11 mouse cellular contexts compared by ENCODE assay signal in the genomic region with DNA sequence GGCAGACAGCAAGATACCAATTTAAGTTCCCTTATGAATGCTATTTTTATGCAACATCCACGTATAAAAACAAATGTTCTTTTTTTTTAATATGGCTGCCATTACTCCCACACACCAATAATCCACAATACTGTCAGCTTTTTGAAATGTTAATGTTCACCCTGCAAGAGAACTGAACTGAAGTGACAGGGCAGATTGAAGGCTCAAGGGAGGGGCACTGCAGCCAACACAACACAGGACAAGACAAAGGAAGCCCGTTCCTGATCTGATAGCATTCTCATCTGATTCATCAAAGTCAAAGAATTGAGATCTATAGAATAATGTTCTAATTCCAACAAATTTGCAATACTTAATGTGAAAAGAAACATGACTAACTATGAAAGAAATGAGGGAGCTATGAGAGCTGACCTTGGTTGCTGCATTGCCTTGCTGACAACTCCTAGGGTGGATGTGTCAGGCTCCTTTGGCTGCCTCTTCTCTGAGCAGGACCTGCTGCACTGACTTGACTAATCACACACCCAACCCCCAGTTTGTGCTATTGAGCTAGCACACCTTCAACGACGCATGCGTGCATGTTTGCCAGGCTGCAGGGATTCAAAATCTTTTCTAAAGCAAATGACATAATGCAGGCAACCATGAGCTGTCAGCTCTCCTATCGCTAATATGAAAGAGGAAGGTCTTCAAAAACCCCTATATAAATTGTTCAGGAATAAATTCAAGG. TPM values are rescaled to one million over a fixed set of nuclear protein-coding genes. Genes with fewer than 3 reads are reported as not detected.
DNase-seq lines count a peak whose midpoint lies in the region; ATAC-seq and TF ChIP-seq lines count a peak whose summit lies in the region.
"Had no signal": no experiment of that assay in that cellular context is flagged by ENCODE, and none has a peak within 500 bp of the region (broad histone marks: within the 10 kb centered on the region; RNA-seq: fewer than 3 reads in every experiment).

No protein-coding gene starts in this region.

- intact Hi-C loops in left cerebral cortex, adult 2 months (cut with DNase I), result no loop called here

- no peak overlapping the region for H3K9ac ChIP-seq in hindbrain, embryonic 11.5 days (ENCODE audit: low read depth, low read length)
- no peak overlapping the region for H3K9ac ChIP-seq in kidney, embryonic 14.5 days (ENCODE audit: low read depth, low read length)
- H3K9ac ChIP-seq: embryonic facial prominence, embryonic 15.5 days had no signal

- H3K27ac ChIP-seq in hindbrain, embryonic 11.5 days (ENCODE audit: low read depth, low read length), result no peak overlapping the region
- H3K27ac ChIP-seq in hindbrain, embryonic 10.5 days, result no peak overlapping the region
- no peak overlapping the region for H3K27ac ChIP-seq in left cerebral cortex, adult 2 months
- no peak overlapping the region for H3K27ac ChIP-seq in kidney, embryonic 14.5 days (ENCODE audit: low read depth, low read length)
- H3K27ac ChIP-seq: embryonic facial prominence, embryonic 15.5 days had no signal

- no peaks in the 10 kb centered on the region for H3K27me3 ChIP-seq in hindbrain, embryonic 11.5 days (ENCODE audit: control insufficient read depth, insufficient read depth, low read length)
- H3K27me3 ChIP-seq in hindbrain, embryonic 10.5 days (ENCODE audit: insufficient read depth, poor library complexity, severe bottlenecking), result no peaks in the 10 kb centered on the region
- no peaks in the 10 kb centered on the region for H3K27me3 ChIP-seq in kidney, embryonic 14.5 days (ENCODE audit: control insufficient read depth, insufficient read depth, low read length)
- H3K27me3 ChIP-seq: CH12.LX; embryonic facial prominence, embryonic 15.5 days had no signal

- peak; percentile 2 for DNase-seq in hindbrain, embryonic 11.5 days (ENCODE audit: low spot score)
- DNase-seq in hindbrain, embryonic 10.5 days (ENCODE audit: low spot score), result no peak
- DNase-seq in frontal cortex, postnatal 36 days (ENCODE audit: low spot score in 2 of 2), result peak; percentile 62 to 63
- peak; percentile 52 to 61 for DNase-seq in left cerebral cortex, adult 2 months (ENCODE audit: extremely low spot score in 1 of 2, low spot score in 2 of 2)
- DNase-seq in telencephalon, adult 2 months (ENCODE audit: low read depth, low spot score), result peak; percentile 32
- no peak for DNase-seq in urinary bladder, postnatal 10 days (ENCODE audit: low spot score)
- DNase-seq in lung, postnatal 36 days, result no peak

- H3K4me1 ChIP-seq in hindbrain, embryonic 11.5 days (replicated peaks; ENCODE audit: control insufficient read depth, insufficient read depth, low read length), result no peaks in the 10 kb centered on the region
- H3K4me1 ChIP-seq in hindbrain, embryonic 10.5 days (replicated peaks), result no peaks in the 10 kb centered on the region
- no peaks in the 10 kb centered on the region for H3K4me1 ChIP-seq in kidney, embryonic 14.5 days (ENCODE audit: control insufficient read depth, insufficient read depth, low read length)
- H3K4me1 ChIP-seq: embryonic facial prominence, embryonic 15.5 days had no signal

- H3K36me3 ChIP-seq in hindbrain, embryonic 11.5 days (ENCODE audit: control insufficient read depth, insufficient read depth, low read length), result no peaks in the 10 kb centered on the region
- H3K36me3 ChIP-seq in hindbrain, embryonic 10.5 days, result no peaks in the 10 kb centered on the region
- no peaks in the 10 kb centered on the region for H3K36me3 ChIP-seq in kidney, embryonic 14.5 days (ENCODE audit: control insufficient read depth, insufficient read depth, low read length)
- H3K36me3 ChIP-seq: embryonic facial prominence, embryonic 15.5 days had no signal

- peak; percentile 61 for ATAC-seq in hindbrain, embryonic 11.5 days (ENCODE audit: low FRiP score)
- no peak for ATAC-seq in kidney, embryonic 14.5 days (ENCODE audit: low FRiP score, low TSS enrichment)

- TF ChIP-seq CTCF in left cerebral cortex, adult 2 months (IDR thresholded peaks at IDR 0.05), result no peak

- no peak overlapping the region for H3K4me2 ChIP-seq in hindbrain, embryonic 11.5 days (replicated peaks; ENCODE audit: low read depth, low read length)
- no peak overlapping the region for H3K4me2 ChIP-seq in kidney, embryonic 14.5 days (replicated peaks; ENCODE audit: low read depth, low read length)
- H3K4me2 ChIP-seq: embryonic facial prominence, embryonic 15.5 days had no signal

- 66% methylated on average over 6 of the region's 6 CpGs for WGBS in hindbrain, embryonic 11.5 days
- WGBS in hindbrain, embryonic 10.5 days, result 73% methylated on average over 6 of the region's 6 CpGs
- 75% methylated on average over 6 of the region's 6 CpGs for WGBS in kidney, embryonic 14.5 days

- no peak overlapping the region for H3K4me3 ChIP-seq in hindbrain, embryonic 11.5 days (ENCODE audit: low read depth, low read length)
- H3K4me3 ChIP-seq in hindbrain, embryonic 10.5 days, result no peak overlapping the region
- H3K4me3 ChIP-seq in left cerebral cortex, adult 2 months, result peak overlapping the region; percentile 20
- no peak overlapping the region for H3K4me3 ChIP-seq in kidney, embryonic 14.5 days (ENCODE audit: low read length)
- H3K4me3 ChIP-seq: embryonic facial prominence, embryonic 15.5 days had no signal

- no peaks in the 10 kb centered on the region for H3K9me3 ChIP-seq in hindbrain, embryonic 11.5 days (ENCODE audit: control insufficient read depth, low read length)
- 0 out of 2 replicates have a peak, but pooled peaks cover 14% of the 10 kb centered on the region for H3K9me3 ChIP-seq in hindbrain, embryonic 10.5 days
- no peaks in the 10 kb centered on the region for H3K9me3 ChIP-seq in kidney, embryonic 14.5 days (ENCODE audit: control insufficient read depth, low read length)
- H3K9me3 ChIP-seq: embryonic facial prominence, embryonic 15.5 days had no signal

RNA-seq across cellular contexts. Expression of a gene that starts 42.8 kb away (rescaled TPM):
- polyA plus RNA-seq in hindbrain, embryonic 11.5 days (2014; fragmentation: Nextera tagmentation; extraction: Ambion mirVana), result 1.7 and 3.1 TPM in 2 replicates
- 0.89 and 2.0 TPM in 2 replicates for polyA plus RNA-seq in hindbrain, embryonic 10.5 days (2016; fragmentation: Nextera tagmentation; extraction: Ambion mirVana)
- total RNA-seq in left cerebral cortex, adult 2 months (2021), result 10 to 100 TPM; 78.6 to 82.6 TPM
- 0.89 and 1.1 TPM in 2 replicates for polyA plus RNA-seq in kidney, embryonic 14.5 days (2014; fragmentation: Nextera tagmentation; extraction: Ambion mirVana)

RNA-seq across cellular contexts. Expression of a gene that starts 42.8 kb away (rescaled TPM):
- polyA plus RNA-seq in hindbrain, embryonic 11.5 days (2014; fragmentation: Nextera tagmentation; extraction: Ambion mirVana), result 150 and 155 TPM in 2 replicates
- polyA plus RNA-seq in hindbrain, embryonic 10.5 days (2016; fragmentation: Nextera tagmentation; extraction: Ambion mirVana), result 78.6 and 129 TPM in 2 replicates
- total RNA-seq in left cerebral cortex, adult 2 months (2021), result 1,000 to 10,000 TPM; 2,228 to 2,355 TPM
- 21.6 and 25.3 TPM in 2 replicates for polyA plus RNA-seq in kidney, embryonic 14.5 days (2014; fragmentation: Nextera tagmentation; extraction: Ambion mirVana)
- total RNA-seq: CH12.LX; liver, adult 2 months had no signal
- polyA plus RNA-seq: liver, adult 2 months had no signal

Comparison
In these comparisons a context has a peak if more than half of its experiments do, and no peak if none do; other contexts are left out.
1. DNase-seq: peak in hindbrain, embryonic 11.5 days (single experiment), frontal cortex, postnatal 36 days (2 of 2), left cerebral cortex, adult 2 months (2 of 2) and telencephalon, adult 2 months (single experiment); none in hindbrain, embryonic 10.5 days (single experiment), urinary bladder, postnatal 10 days (single experiment) and lung, postnatal 36 days (single experiment).